Mouse (Mus musculus) urinary bladder, postnatal 14 days (tissue): Measurements from ENCODE around the gene Atmin.
A peak's percentile ranks its signal among the peaks of the same experiment; 100 is the strongest.

ENCODE experiments used
- DNase-seq: peaks from one replicate; pipeline ENCODE4 v3.0.0; 2021; ENCODE audit warnings: low spot score

The Atmin gene

GRCm38 (mm10) chr8:116943161-116943554, at the start of gene Atmin:
TSS of gene Atmin (plus strand) at chr8:116943393.
- peak; percentile 87 for DNase-seq

GRCm38 (mm10) chr8:116893938-116894337, 49.3 kb upstream of the Atmin start:
- no peak for DNase-seq

GRCm38 (mm10) chr8:116895521-116895920, 47.7 kb upstream of the Atmin start:
- DNase-seq = no peak

GRCm38 (mm10) chr8:116904736-116905135, 38.5 kb upstream of the Atmin start:
- DNase-seq = no peak

GRCm38 (mm10) chr8:116905252-116905651, 37.9 kb upstream of the Atmin start:
- no peak for DNase-seq

GRCm38 (mm10) chr8:116905836-116906235, 37.4 kb upstream of the Atmin start:
- DNase-seq = no peak

GRCm38 (mm10) chr8:116921005-116921336, 22.2 kb upstream of the Atmin start:
- DNase-seq = no peak

- peak; percentile 92 for DNase-seq
These were observed 21.7 kb upstream of the Atmin start, which contains the start of the genes Cmc2 and Cenpn for GRCm38 (mm10) chr8:116921337-116922059. TSS of gene Cmc2 (minus strand) at chr8:116921455. TSS of gene Cenpn (plus strand) at chr8:116921730.

- no peak for DNase-seq
These were observed 21.0 kb upstream of the Atmin start for GRCm38 (mm10) chr8:116922060-116922757.

GRCm38 (mm10) chr8:116923526-116923925, 19.7 kb upstream of the Atmin start:
- no peak for DNase-seq

GRCm38 (mm10) chr8:116927880-116928279, 15.3 kb upstream of the Atmin start:
- peak; percentile 34 for DNase-seq

GRCm38 (mm10) chr8:116928588-116928987, 14.6 kb upstream of the Atmin start:
- DNase-seq = no peak

GRCm38 (mm10) chr8:116934976-116935375, 8.2 kb upstream of the Atmin start:
- no peak for DNase-seq

- no peak for DNase-seq
These were observed 7.7 kb upstream of the Atmin start for GRCm38 (mm10) chr8:116935506-116935905.

GRCm38 (mm10) chr8:116942284-116943058, 722 bp upstream of the Atmin start:
- DNase-seq = no peak

GRCm38 (mm10) chr8:116943555-116944384, 577 bp downstream of the Atmin start:
- DNase-seq = peak; percentile 24

- no peak for DNase-seq
These were observed 1.1 kb downstream of the Atmin start for GRCm38 (mm10) chr8:116944385-116944696.

- no peak for DNase-seq
These were observed 2.1 kb downstream of the Atmin start for GRCm38 (mm10) chr8:116945169-116945910.

- DNase-seq = no peak
These were observed 3.2 kb downstream of the Atmin start for GRCm38 (mm10) chr8:116946268-116946838.

GRCm38 (mm10) chr8:116946851-116947250, 3.7 kb downstream of the Atmin start:
- no peak for DNase-seq

GRCm38 (mm10) chr8:116947589-116947988, 4.4 kb downstream of the Atmin start:
- DNase-seq = no peak
